Mouse (Mus musculus): ENCODE data around the gene Cox6b2. TPM values are rescaled to one million over a fixed set of nuclear protein-coding genes. Genes with fewer than 3 reads are reported as not detected.

Cox6b2 gene
- not detected for polyA plus RNA-seq (2014; fragmentation: Illumina TruSeq; extraction: RNeasy Lipid Tissue Mini Kit (QIAGEN cat#74804); ENCODE audit: low read depth, low replicate concordance)

GRCm38 (mm10) chr7:4752821-4753570, at the start of gene Cox6b2:
Cox6b2 (minus strand) TSS chr7:4753094.

DNA sequence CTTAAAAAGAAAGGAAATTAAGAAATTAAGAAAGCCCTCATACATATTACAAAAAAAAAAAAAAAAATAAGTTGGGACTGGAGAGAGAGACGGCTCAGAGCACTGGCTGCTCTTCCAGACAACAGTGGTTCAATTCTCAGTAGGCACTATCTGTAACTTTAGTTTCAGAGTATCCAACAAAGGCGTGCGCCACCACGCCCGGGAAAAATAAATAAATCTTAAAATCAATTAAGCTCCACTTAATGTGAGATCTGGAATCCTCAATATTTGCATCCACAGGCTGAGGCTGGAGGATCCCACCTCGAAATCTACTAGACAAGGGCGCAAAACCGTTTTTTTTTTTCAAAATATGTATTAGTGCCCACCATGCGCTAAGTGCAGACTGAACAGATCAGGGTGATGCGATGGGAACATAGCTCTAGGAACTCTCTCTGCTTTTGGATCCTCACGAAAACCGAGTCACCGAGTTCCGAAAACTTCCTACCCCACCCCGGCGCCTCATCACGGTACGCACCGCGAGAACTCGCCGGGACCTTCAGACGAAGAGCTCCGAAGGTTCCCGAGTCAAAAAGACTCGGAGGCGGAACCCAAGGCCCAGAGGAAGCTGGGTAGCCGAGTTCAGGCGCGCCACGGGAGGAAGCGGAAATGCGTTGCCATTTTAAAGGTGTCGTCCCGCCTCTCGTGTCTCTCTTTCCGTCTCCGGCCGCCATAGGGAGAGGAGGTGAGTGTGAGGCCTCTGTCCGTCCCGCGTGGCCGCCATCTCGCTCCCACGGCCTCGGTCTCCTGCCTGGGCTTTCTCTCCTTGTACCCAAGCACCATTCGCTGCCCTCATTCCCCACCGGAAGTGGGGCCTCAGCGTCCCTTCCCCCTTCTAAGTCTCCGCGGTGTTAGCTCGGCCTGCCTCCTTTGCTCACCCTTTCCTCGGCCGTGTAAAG, 39.7 kb upstream of the Cox6b2 start, which contains the start of gene Rpl28:
Rpl28 (plus strand) TSS at position 597 of the 935 bp plus-strand sequence.

GRCm38 (mm10) chr7:4789436-4789935, 36.6 kb upstream of the Cox6b2 start, which contains the start of gene Tmem238:
Tmem238 (minus strand) TSS chr7:4789656.

GRCm38 (mm10) chr7:4782759-4783158, 29.9 kb upstream of the Cox6b2 start, which contains the start of the genes Il11 and Tmem190:
Il11 (minus strand) TSS chr7:4782859.
Tmem190 (plus strand) TSS chr7:4782937.

DNA sequence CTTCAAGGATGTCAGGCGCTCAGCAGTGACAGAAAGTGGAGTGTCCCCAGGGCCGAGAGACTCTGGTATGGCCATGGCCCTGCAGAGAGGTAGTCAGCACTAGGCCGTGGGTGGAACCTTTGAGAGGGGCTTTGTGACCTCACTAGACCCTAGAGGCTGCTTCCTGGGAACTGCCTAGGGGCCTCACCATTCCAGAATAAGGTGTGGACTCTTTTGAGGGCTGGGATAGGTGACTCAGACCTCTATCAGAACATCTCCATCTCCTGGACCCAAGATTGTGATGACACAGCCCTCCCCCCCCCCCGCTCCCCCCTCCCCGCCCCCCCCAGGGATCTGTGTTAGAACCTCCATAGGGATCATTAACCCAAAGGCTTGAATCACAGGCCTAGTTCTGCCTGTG, 18.3 kb upstream of the Cox6b2 start, which contains the start of gene Fam71e2:
Fam71e2 (minus strand) TSS at position 101 of the 400 bp plus-strand sequence.

DNA sequence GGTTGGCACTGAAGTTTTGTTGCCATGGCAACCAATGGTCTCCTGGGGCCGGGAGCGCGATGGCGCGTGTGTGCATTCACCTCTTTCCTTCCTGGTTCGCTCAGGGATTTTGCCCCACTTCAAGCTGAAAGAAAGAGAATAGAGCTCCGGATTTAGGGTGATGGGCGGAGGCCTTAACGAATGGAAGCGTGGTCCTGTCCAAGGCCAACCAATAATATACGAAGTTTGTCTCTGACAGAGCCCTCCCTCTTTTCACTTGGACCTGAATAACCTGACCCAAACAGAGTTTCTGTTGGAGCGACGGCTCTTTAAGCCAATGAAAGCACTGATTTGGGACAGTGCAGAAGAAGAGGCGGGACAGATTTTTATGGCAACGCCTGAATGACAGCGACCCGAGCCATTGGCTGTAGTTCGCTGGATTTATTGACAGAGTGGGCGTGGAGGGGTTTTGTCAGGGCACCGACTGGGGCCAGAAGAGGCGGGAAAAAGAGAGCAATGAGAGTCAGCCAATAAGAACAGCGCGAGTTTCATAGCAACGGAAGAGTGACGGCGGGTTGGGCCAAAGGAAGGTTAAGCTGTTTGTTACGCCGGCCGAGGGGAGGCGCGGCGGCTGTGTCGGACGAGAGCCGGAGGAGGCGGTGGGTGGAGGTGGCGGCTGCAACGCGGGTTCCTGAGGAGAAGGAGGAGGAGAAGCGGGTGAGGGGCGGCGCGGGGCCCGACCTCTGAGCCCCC, 13.2 kb downstream of the Cox6b2 start, which contains the start of gene Kmt5c:
Kmt5c (plus strand) TSS at position 572 of the 732 bp plus-strand sequence.

DNA sequence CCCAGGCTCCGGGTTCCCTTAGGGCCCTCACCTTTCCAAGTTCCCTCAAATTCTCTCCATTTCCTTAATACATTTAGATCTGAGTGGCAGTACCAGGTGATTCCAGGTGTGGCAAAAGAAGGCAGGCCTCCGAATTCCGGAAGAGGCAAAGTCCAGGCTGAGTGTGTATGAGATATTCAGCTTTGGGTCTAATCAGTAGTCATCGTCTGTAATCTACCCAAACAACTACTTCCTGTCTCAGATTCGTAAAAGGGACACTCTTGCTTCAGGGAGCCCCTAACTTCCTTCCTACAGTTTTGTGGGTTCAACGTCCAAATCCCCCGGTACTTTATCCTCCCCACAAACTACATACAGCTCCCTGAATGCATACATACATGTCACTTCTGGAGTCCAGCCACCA, 27.7 kb downstream of the Cox6b2 start, which contains the start of gene Tmem150b:
Tmem150b (minus strand) TSS at position 81 of the 400 bp plus-strand sequence.

Other genes with a start within 250 kb of the Cox6b2 start
- 0.85 TPM for gene Tnnt1, start 236.7 kb downstream of the Cox6b2 start, polyA plus RNA-seq (2014; fragmentation: Illumina TruSeq; extraction: RNeasy Lipid Tissue Mini Kit (QIAGEN cat#74804); ENCODE audit: low read depth, low replicate concordance)
- gene Tnni3, start 228.9 kb downstream of the Cox6b2 start, polyA plus RNA-seq (2014; fragmentation: Illumina TruSeq; extraction: RNeasy Lipid Tissue Mini Kit (QIAGEN cat#74804); ENCODE audit: low read depth, low replicate concordance): not detected
- gene Dnaaf3, start 220.6 kb downstream of the Cox6b2 start, polyA plus RNA-seq (2014; fragmentation: Illumina TruSeq; extraction: RNeasy Lipid Tissue Mini Kit (QIAGEN cat#74804); ENCODE audit: low read depth, low replicate concordance): not detected
- gene Syt5, start 205.6 kb downstream of the Cox6b2 start, polyA plus RNA-seq (2014; fragmentation: Illumina TruSeq; extraction: RNeasy Lipid Tissue Mini Kit (QIAGEN cat#74804); ENCODE audit: low read depth, low replicate concordance): not detected
- not detected for gene Ptprh, start 149.1 kb downstream of the Cox6b2 start, polyA plus RNA-seq (2014; fragmentation: Illumina TruSeq; extraction: RNeasy Lipid Tissue Mini Kit (QIAGEN cat#74804); ENCODE audit: low read depth, low replicate concordance)
- 3.1 TPM for gene Tmem86b, start 121.7 kb downstream of the Cox6b2 start, polyA plus RNA-seq (2014; fragmentation: Illumina TruSeq; extraction: RNeasy Lipid Tissue Mini Kit (QIAGEN cat#74804); ENCODE audit: low read depth, low replicate concordance)
- gene Ppp6r1, start 94.1 kb downstream of the Cox6b2 start, polyA plus RNA-seq (2014; fragmentation: Illumina TruSeq; extraction: RNeasy Lipid Tissue Mini Kit (QIAGEN cat#74804); ENCODE audit: low read depth, low replicate concordance): 11.6 TPM
- gene Hspbp1, start 68.0 kb downstream of the Cox6b2 start, polyA plus RNA-seq (2014; fragmentation: Illumina TruSeq; extraction: RNeasy Lipid Tissue Mini Kit (QIAGEN cat#74804); ENCODE audit: low read depth, low replicate concordance): not detected
- gene Brsk1, start 62.5 kb downstream of the Cox6b2 start, polyA plus RNA-seq (2014; fragmentation: Illumina TruSeq; extraction: RNeasy Lipid Tissue Mini Kit (QIAGEN cat#74804); ENCODE audit: low read depth, low replicate concordance): 0.24 TPM
- gene Tmem150b, start 27.8 kb downstream of the Cox6b2 start, polyA plus RNA-seq (2014; fragmentation: Illumina TruSeq; extraction: RNeasy Lipid Tissue Mini Kit (QIAGEN cat#74804); ENCODE audit: low read depth, low replicate concordance): not detected
- gene Kmt5c, start 13.0 kb downstream of the Cox6b2 start, polyA plus RNA-seq (2014; fragmentation: Illumina TruSeq; extraction: RNeasy Lipid Tissue Mini Kit (QIAGEN cat#74804); ENCODE audit: low read depth, low replicate concordance): 0.89 TPM
- gene Fam71e2, start 18.2 kb upstream of the Cox6b2 start, polyA plus RNA-seq (2014; fragmentation: Illumina TruSeq; extraction: RNeasy Lipid Tissue Mini Kit (QIAGEN cat#74804); ENCODE audit: low read depth, low replicate concordance): not detected
- gene Il11, start 29.8 kb upstream of the Cox6b2 start, polyA plus RNA-seq (2014; fragmentation: Illumina TruSeq; extraction: RNeasy Lipid Tissue Mini Kit (QIAGEN cat#74804); ENCODE audit: low read depth, low replicate concordance): 0.20 TPM
- not detected for gene Tmem190, start 29.8 kb upstream of the Cox6b2 start, polyA plus RNA-seq (2014; fragmentation: Illumina TruSeq; extraction: RNeasy Lipid Tissue Mini Kit (QIAGEN cat#74804); ENCODE audit: low read depth, low replicate concordance)
- gene Tmem238, start 36.6 kb upstream of the Cox6b2 start, polyA plus RNA-seq (2014; fragmentation: Illumina TruSeq; extraction: RNeasy Lipid Tissue Mini Kit (QIAGEN cat#74804); ENCODE audit: low read depth, low replicate concordance): 1.3 TPM
- gene Rpl28, start 39.8 kb upstream of the Cox6b2 start, polyA plus RNA-seq (2014; fragmentation: Illumina TruSeq; extraction: RNeasy Lipid Tissue Mini Kit (QIAGEN cat#74804); ENCODE audit: low read depth, low replicate concordance): 11.3 TPM
- 2.9 TPM for gene Ube2s, start 59.5 kb upstream of the Cox6b2 start, polyA plus RNA-seq (2014; fragmentation: Illumina TruSeq; extraction: RNeasy Lipid Tissue Mini Kit (QIAGEN cat#74804); ENCODE audit: low read depth, low replicate concordance)
- 3.2 TPM for gene Shisa7, start 91.6 kb upstream of the Cox6b2 start, polyA plus RNA-seq (2014; fragmentation: Illumina TruSeq; extraction: RNeasy Lipid Tissue Mini Kit (QIAGEN cat#74804); ENCODE audit: low read depth, low replicate concordance)
- 2.9 TPM for gene Isoc2b, start 117.2 kb upstream of the Cox6b2 start, polyA plus RNA-seq (2014; fragmentation: Illumina TruSeq; extraction: RNeasy Lipid Tissue Mini Kit (QIAGEN cat#74804); ENCODE audit: low read depth, low replicate concordance)
- 5.4 TPM for gene Isoc2a, start 124.1 kb upstream of the Cox6b2 start, polyA plus RNA-seq (2014; fragmentation: Illumina TruSeq; extraction: RNeasy Lipid Tissue Mini Kit (QIAGEN cat#74804); ENCODE audit: low read depth, low replicate concordance)
- not detected for gene Gm36210, start 153.4 kb upstream of the Cox6b2 start, polyA plus RNA-seq (2014; fragmentation: Illumina TruSeq; extraction: RNeasy Lipid Tissue Mini Kit (QIAGEN cat#74804); ENCODE audit: low read depth, low replicate concordance)
- not detected for gene Zfp628, start 162.1 kb upstream of the Cox6b2 start, polyA plus RNA-seq (2014; fragmentation: Illumina TruSeq; extraction: RNeasy Lipid Tissue Mini Kit (QIAGEN cat#74804); ENCODE audit: low read depth, low replicate concordance)
- 0.57 TPM for gene Nat14, start 168.9 kb upstream of the Cox6b2 start, polyA plus RNA-seq (2014; fragmentation: Illumina TruSeq; extraction: RNeasy Lipid Tissue Mini Kit (QIAGEN cat#74804); ENCODE audit: low read depth, low replicate concordance)
- not detected for gene Ssc5d, start 172.7 kb upstream of the Cox6b2 start, polyA plus RNA-seq (2014; fragmentation: Illumina TruSeq; extraction: RNeasy Lipid Tissue Mini Kit (QIAGEN cat#74804); ENCODE audit: low read depth, low replicate concordance)
- gene Sbk2, start 211.3 kb upstream of the Cox6b2 start, polyA plus RNA-seq (2014; fragmentation: Illumina TruSeq; extraction: RNeasy Lipid Tissue Mini Kit (QIAGEN cat#74804); ENCODE audit: low read depth, low replicate concordance): not detected
- not detected for gene Sbk3, start 218.1 kb upstream of the Cox6b2 start, polyA plus RNA-seq (2014; fragmentation: Illumina TruSeq; extraction: RNeasy Lipid Tissue Mini Kit (QIAGEN cat#74804); ENCODE audit: low read depth, low replicate concordance)
- gene Zfp579, start 243.1 kb upstream of the Cox6b2 start, polyA plus RNA-seq (2014; fragmentation: Illumina TruSeq; extraction: RNeasy Lipid Tissue Mini Kit (QIAGEN cat#74804); ENCODE audit: low read depth, low replicate concordance): 10.8 TPM